ENCODE assay signal across 16 mouse cellular contexts in genomic region chr11:7226810-7227550, GRCm38 (mm10). TPM values are rescaled to one million over a fixed set of nuclear protein-coding genes. Genes with fewer than 3 reads are reported as not detected.
DNase-seq lines count a peak whose midpoint lies in the region; ATAC-seq and TF ChIP-seq lines count a peak whose summit lies in the region.
"Had no signal": no experiment of that assay in that cellular context is flagged by ENCODE, and none has a peak within 500 bp of the region (broad histone marks: within the 10 kb centered on the region; RNA-seq: fewer than 3 reads in every experiment).

No protein-coding gene starts in this region.

- H3K36me3 ChIP-seq in kidney, embryonic 14.5 days (ENCODE audit: control insufficient read depth, insufficient read depth, low read length) = no peaks in the 10 kb centered on the region
- H3K36me3 ChIP-seq in limb, embryonic 14.5 days (ENCODE audit: control insufficient read depth, insufficient read depth, low read length) = no peaks in the 10 kb centered on the region
- H3K36me3 ChIP-seq: midbrain, embryonic 12.5 days had no signal

- no peak for DNase-seq in kidney, postnatal 36 days
- peak; percentile 51 for DNase-seq in 3T3-L1 (ENCODE audit: low read depth, low spot score)
- DNase-seq in embryo, embryonic 10.5 days (ENCODE audit: low spot score) = peak; percentile 8
- peak; percentile 40 for DNase-seq in limb, embryonic 14.5 days (ENCODE audit: low spot score)
- no peak for DNase-seq in cerebellum, adult 2 months
- no peak for DNase-seq in spleen, postnatal 36 days (ENCODE audit: low spot score in 2 of 2)
- DNase-seq: cerebellum, adult 11 months; gastrocnemius, postnatal 25 days; kidney, adult 2 months; liver, postnatal 0 days; thymus, postnatal 25 days had no signal

- TF ChIP-seq POLR2A in limb, embryonic 14.5 days (IDR thresholded peaks at IDR 0.05; ENCODE audit: borderline replicate concordance, extremely low read depth, insufficient read depth, insufficient read length) = no peak
- no peak for TF ChIP-seq POLR2A in cerebellum, adult 2 months (IDR thresholded peaks at IDR 0.05; ENCODE audit: borderline replicate concordance, insufficient read depth, low read length)

- H3K27ac ChIP-seq in kidney, embryonic 14.5 days (ENCODE audit: low read depth, low read length) = peak overlapping the region; percentile 1; the same call in 1 of the 2 replicates
- H3K27ac ChIP-seq in limb, embryonic 14.5 days (replicated peaks; ENCODE audit: low read depth, low read length) = no peak overlapping the region
- H3K27ac ChIP-seq in cerebellum, adult 2 months (ENCODE audit: insufficient read depth, low read length) = no peak overlapping the region
- H3K27ac ChIP-seq: hindbrain, embryonic 14.5 days; midbrain, embryonic 12.5 days had no signal

- WGBS in kidney, embryonic 14.5 days = 61% methylated on average over 7 of the region's 7 CpGs
- 65% methylated on average over 7 of the region's 7 CpGs for WGBS in limb, embryonic 14.5 days
- WGBS in cerebellum, adult 2 months = 86% methylated on average over 7 of the region's 7 CpGs

- H3K9ac ChIP-seq in kidney, embryonic 14.5 days (ENCODE audit: low read depth, low read length) = no peak overlapping the region
- no peak overlapping the region for H3K9ac ChIP-seq in limb, embryonic 14.5 days (ENCODE audit: low read depth, low read length, severe bottlenecking)
- H3K9ac ChIP-seq: hindbrain, embryonic 14.5 days; liver, postnatal 0 days; midbrain, embryonic 12.5 days had no signal

- H3K27me3 ChIP-seq in kidney, embryonic 14.5 days (ENCODE audit: control insufficient read depth, insufficient read depth, low read length) = no peaks in the 10 kb centered on the region
- no peaks in the 10 kb centered on the region for H3K27me3 ChIP-seq in limb, embryonic 14.5 days (ENCODE audit: control insufficient read depth, insufficient read depth, low read length)
- H3K27me3 ChIP-seq in cerebellum, adult 2 months (ENCODE audit: control insufficient read depth, insufficient read depth, low read length) = no peaks in the 10 kb centered on the region
- H3K27me3 ChIP-seq: midbrain, embryonic 12.5 days had no signal

- no peak for TF ChIP-seq CTCF in cerebellum, adult 2 months (IDR thresholded peaks at IDR 0.05; ENCODE audit: borderline replicate concordance, insufficient read depth, low read depth, low read length)

- H3K4me2 ChIP-seq in kidney, embryonic 14.5 days (replicated peaks; ENCODE audit: low read depth, low read length) = no peak overlapping the region
- no peak overlapping the region for H3K4me2 ChIP-seq in limb, embryonic 14.5 days (replicated peaks; ENCODE audit: low read depth, low read length, severe bottlenecking)
- H3K4me2 ChIP-seq: hindbrain, embryonic 14.5 days; midbrain, embryonic 12.5 days had no signal

- no peaks in the 10 kb centered on the region for H3K9me3 ChIP-seq in kidney, embryonic 14.5 days (ENCODE audit: control insufficient read depth, low read length)
- H3K9me3 ChIP-seq in limb, embryonic 14.5 days (ENCODE audit: control insufficient read depth, low read length) = no peaks in the 10 kb centered on the region
- H3K9me3 ChIP-seq: midbrain, embryonic 12.5 days had no signal

- peak; percentile 80 for ATAC-seq in kidney, embryonic 14.5 days (ENCODE audit: low FRiP score, low TSS enrichment)
- peak; percentile 79 for ATAC-seq in limb, embryonic 14.5 days (ENCODE audit: low FRiP score, low read depth)
- ATAC-seq: activated CD4-positive, CD25-positive, alpha-beta regulatory T cell, adult 4 months; liver, postnatal 0 days had no signal

- H3K4me3 ChIP-seq in kidney, embryonic 14.5 days (ENCODE audit: low read length) = no peak overlapping the region
- no peak overlapping the region for H3K4me3 ChIP-seq in limb, embryonic 14.5 days (replicated peaks; ENCODE audit: low read length)
- H3K4me3 ChIP-seq in cerebellum, adult 2 months (replicated peaks; ENCODE audit: insufficient read depth, low read depth, low read length) = no peak overlapping the region
- H3K4me3 ChIP-seq: midbrain, embryonic 12.5 days had no signal

- H3K4me1 ChIP-seq in kidney, embryonic 14.5 days (ENCODE audit: control insufficient read depth, insufficient read depth, low read length) = no peaks in the 10 kb centered on the region
- peaks cover 4% of the 10 kb centered on the region; the same call in 1 of the 2 replicates for H3K4me1 ChIP-seq in limb, embryonic 14.5 days (ENCODE audit: control insufficient read depth, insufficient read depth, low read length)
- H3K4me1 ChIP-seq in cerebellum, adult 2 months (ENCODE audit: control insufficient read depth, insufficient read depth, low read length) = no peaks in the 10 kb centered on the region; the same call in 1 of the 2 replicates
- H3K4me1 ChIP-seq: midbrain, embryonic 12.5 days had no signal

RNA-seq across cellular contexts. Expression of gene Igfbp3, which starts 13.3 kb away (rescaled TPM):
- 45.2 and 70.4 TPM in 2 replicates for polyA plus RNA-seq in kidney, embryonic 14.5 days (2014; fragmentation: Nextera tagmentation; extraction: Ambion mirVana)
- 277 and 285 TPM in 2 replicates for polyA plus RNA-seq in limb, embryonic 14.5 days (2012; rRNA removed)
- polyA plus RNA-seq in limb, embryonic 14.5 days (2014; fragmentation: Nextera tagmentation; extraction: Ambion mirVana) = 191 and 214 TPM in 2 replicates
- polyA plus RNA-seq in cerebellum, adult 2 months (2012; rRNA removed) = 11.0 and 15.1 TPM in 2 replicates
- polyA plus RNA-seq: activated CD4-positive, CD25-positive, alpha-beta regulatory T cell, adult 4 months had no signal

RNA-seq across cellular contexts. Expression of gene Igfbp1, which starts 29.4 kb away (rescaled TPM):
- polyA plus RNA-seq in kidney, embryonic 14.5 days (2014; fragmentation: Nextera tagmentation; extraction: Ambion mirVana) = 2.5 and 3.3 TPM in 2 replicates
- polyA plus RNA-seq in limb, embryonic 14.5 days (2012; rRNA removed) = 1.4 and 2.0 TPM in 2 replicates
- polyA plus RNA-seq in limb, embryonic 14.5 days (2014; fragmentation: Nextera tagmentation; extraction: Ambion mirVana) = 1.6 and 1.7 TPM in 2 replicates
- 1.1 and 1.3 TPM in 2 replicates for polyA plus RNA-seq in cerebellum, adult 2 months (2012; rRNA removed)
- polyA plus RNA-seq: activated CD4-positive, CD25-positive, alpha-beta regulatory T cell, adult 4 months; heart, embryonic 14.5 days; hindbrain, embryonic 14.5 days had no signal

RNA-seq across cellular contexts. Expression of gene Gm11985, which starts 38.6 kb away (rescaled TPM):
- polyA plus RNA-seq in kidney, embryonic 14.5 days (2014; fragmentation: Nextera tagmentation; extraction: Ambion mirVana) = not detected in 2 replicates
- 0.06 and 0.14 TPM in 2 replicates for polyA plus RNA-seq in limb, embryonic 14.5 days (2012; rRNA removed)
- not detected in 2 replicates for polyA plus RNA-seq in limb, embryonic 14.5 days (2014; fragmentation: Nextera tagmentation; extraction: Ambion mirVana)
- not detected in 2 replicates for polyA plus RNA-seq in cerebellum, adult 2 months (2012; rRNA removed)
- polyA plus RNA-seq: activated CD4-positive, CD25-positive, alpha-beta regulatory T cell, adult 4 months; heart, embryonic 14.5 days; hindbrain, embryonic 14.5 days; kidney, adult 2 months; midbrain, embryonic 12.5 days had no signal

Comparison
In these comparisons a context has a peak if more than half of its experiments do, and no peak if none do; other contexts are left out.
1. DNase-seq: peak in 3T3-L1 (single experiment), embryo, embryonic 10.5 days (single experiment) and limb, embryonic 14.5 days (single experiment); none in kidney, postnatal 36 days (0 of 2), cerebellum, adult 2 months (0 of 2) and spleen, postnatal 36 days (0 of 2).